Mouse (Mus musculus) stomach, postnatal 0 days (tissue): ENCODE data around the gene Gm45062. TPM values are rescaled to one million over a fixed set of nuclear protein-coding genes. Genes with fewer than 3 reads are reported as not detected.

Experiments
- ATAC-seq: fragments of 200-750 bp; cut with Nextera tagmentation; 2 replicates; pipeline ENCODE4 v1.8.0; 2017; ENCODE audit not compliant: low FRiP score, low TSS enrichment
- DNase-seq: peaks from one replicate; pipeline ENCODE4 v3.0.0-alpha.2; 2016; ENCODE audit warnings: low spot score
- H3K27ac ChIP-seq: fragments of 300-500 bp; sonication (generic); replicated peaks from 2 replicates; pipeline ENCODE4 v1.5.1; 2014; ENCODE audit warnings: mild to moderate bottlenecking, control low read depth
- H3K27me3 ChIP-seq: fragments of 300-500 bp; sonication (generic); 2 replicates; pipeline ENCODE4 v1.6.1; 2014; ENCODE audit warnings: low read length; ENCODE audit not compliant: control insufficient read depth, insufficient read depth
- H3K36me3 ChIP-seq: fragments of 300-500 bp; sonication (generic); 2 replicates; pipeline ENCODE4 v1.6.1; 2014; ENCODE audit warnings: low read length, mixed read lengths; ENCODE audit not compliant: control insufficient read depth, insufficient read depth
- H3K4me1 ChIP-seq: fragments of 300-500 bp; sonication (generic); replicated peaks from 2 replicates; pipeline ENCODE4 v1.6.1; 2014; ENCODE audit warnings: antibody characterized with exemption; ENCODE audit not compliant: control insufficient read depth, insufficient read depth
- H3K4me2 ChIP-seq: fragments of 300-500 bp; sonication (generic); replicated peaks from 2 replicates; pipeline ENCODE4 v1.6.1; 2014; ENCODE audit warnings: low read depth, mild to moderate bottlenecking, control low read depth, moderate library complexity
- H3K4me3 ChIP-seq: fragments of 300-500 bp; sonication (generic); 2 replicates; pipeline ENCODE4 v1.5.1; 2014; ENCODE audit warnings: low read depth, low read length, control low read depth
- H3K9ac ChIP-seq: fragments of 300-500 bp; sonication (generic); 2 replicates; pipeline ENCODE4 v1.6.1; 2014; ENCODE audit warnings: mild to moderate bottlenecking, low read length, control low read depth, mixed read lengths
- H3K9me3 ChIP-seq: fragments of 300-500 bp; sonication (generic); 2 replicates; pipeline ENCODE4 v1.6.1; 2016; ENCODE audit warnings: low read length; ENCODE audit not compliant: control insufficient read depth
- CTCF ChIP-seq: IDR thresholded peaks from 2 replicates; pipeline ENCODE4 v1.5.1; 2016; ENCODE audit warnings: antibody characterized with exemption, low read depth, mild to moderate bottlenecking, moderate library complexity
- EP300 ChIP-seq: optimal IDR thresholded peaks from 2 replicates; pipeline ENCODE3; 2016; ENCODE audit warnings: antibody characterized with exemption
- WGBS: fragments of 180-500 bp; shearing (Covaris S2); extraction: QIAGEN DNeasy Blood & Tissue Kit; methylation state at CpG from one replicate; pipeline ENCODE4 v1.1.7; 2014; 5-methylcytosine and 5-hydroxymethylcytosine counted together
- polyA plus RNA-seq: library from polyadenylated mRNA; unstranded; fragments of >200 nt; fragmentation: Nextera tagmentation; extraction: Ambion mirVana; gene quantifications from 2 replicates; pipeline ENCODE4 v1.2.1, GENCODE M21; 2015

Gene Gm45062
- polyA plus RNA-seq, 1 experiment from 2014 or later: 1.9 TPM

DNA sequence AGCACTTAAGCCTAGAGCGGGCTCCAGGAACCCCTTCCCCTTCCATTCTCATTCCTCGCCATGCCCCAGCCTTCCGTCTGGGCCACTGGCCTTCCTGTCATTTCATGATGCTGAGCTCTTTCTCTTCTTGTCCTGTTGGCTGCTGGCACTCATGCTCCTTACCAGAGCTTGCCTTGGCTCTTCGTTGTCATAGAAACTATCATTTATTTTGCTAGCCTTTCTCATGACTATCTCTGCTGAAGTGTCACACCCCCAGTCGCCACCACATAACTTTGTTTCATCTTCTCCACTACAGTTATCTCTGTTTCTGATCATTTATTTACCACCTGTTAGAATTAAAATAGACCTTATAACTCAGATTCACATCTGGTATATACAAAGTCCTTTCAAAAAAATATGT, 117.1 kb downstream of the Gm45062 start:
- H3K4me2 ChIP-seq: no peak overlapping the region
- WGBS: 93% methylated on average over 5 of the region's 5 CpGs
- H3K9me3 ChIP-seq: no peaks in the 10 kb centered on the region
- H3K27ac ChIP-seq: no peak overlapping the region
- H3K9ac ChIP-seq: no peak overlapping the region
- H3K4me3 ChIP-seq: no peak overlapping the region
- no peaks in the 10 kb centered on the region for H3K36me3 ChIP-seq
- TF ChIP-seq EP300: no peak
- no peak for TF ChIP-seq CTCF
- no peak for DNase-seq
- H3K27me3 ChIP-seq: no peaks in the 10 kb centered on the region
- H3K4me1 ChIP-seq: no peaks in the 10 kb centered on the region
- no peak for ATAC-seq

DNA sequence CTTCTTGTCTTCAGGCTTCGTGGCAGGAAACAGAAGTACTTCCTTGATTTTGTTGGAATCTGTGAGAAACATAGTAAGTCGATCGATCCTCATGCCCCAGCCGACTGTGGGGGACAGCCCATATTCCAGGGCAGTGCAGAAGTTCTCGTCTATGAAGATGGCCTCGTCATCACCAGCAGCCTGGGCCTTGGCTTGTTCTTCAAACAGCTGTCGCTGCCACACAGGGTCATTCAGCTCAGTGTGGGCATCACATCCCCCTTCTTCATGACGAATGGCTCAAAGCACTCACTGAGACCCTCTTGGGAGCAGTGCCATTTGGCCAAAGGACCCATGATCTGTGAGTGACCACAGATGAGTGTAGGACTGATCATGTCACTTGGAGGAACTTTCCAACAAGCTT, 118.4 kb downstream of the Gm45062 start:
- DNase-seq (no peak), ATAC-seq (no peak)
- Histone ChIP-seq H3K36me3 (no peaks in the 10 kb centered on the region), H3K27ac (no peak overlapping the region), H3K27me3 (no peaks in the 10 kb centered on the region), H3K4me2 (no peak overlapping the region), H3K9me3 (no peaks in the 10 kb centered on the region), H3K4me3 (no peak overlapping the region), H3K4me1 (no peaks in the 10 kb centered on the region), H3K9ac (no peak overlapping the region)
- 88% methylated on average over 8 of the region's 8 CpGs for WGBS
- TF ChIP-seq CTCF (no peak), EP300 (no peak)

DNA sequence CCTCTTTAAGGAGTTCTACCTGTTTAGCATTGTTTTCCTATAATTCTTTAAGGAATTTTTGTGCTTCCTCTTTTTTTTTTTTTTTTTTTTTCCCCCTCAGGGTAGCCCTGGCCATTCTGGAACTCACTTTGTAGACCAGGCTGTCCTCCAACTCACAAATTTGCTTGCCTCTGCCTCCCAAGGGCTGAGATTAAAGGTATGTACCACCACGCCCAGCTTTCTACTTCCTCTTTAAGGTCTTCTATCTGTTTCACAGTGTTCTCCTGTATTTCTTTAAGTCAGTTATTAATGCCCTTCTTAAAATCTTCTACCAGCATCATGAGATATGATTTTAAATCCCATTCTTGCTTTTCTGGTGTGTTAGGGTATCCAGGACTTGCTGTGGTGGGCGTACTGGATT, 130.1 kb downstream of the Gm45062 start:
- 97% methylated on average over 2 of the region's 2 CpGs for WGBS
- H3K4me2 ChIP-seq: no peak overlapping the region
- no peak for TF ChIP-seq EP300
- no peak for TF ChIP-seq CTCF
- no peaks in the 10 kb centered on the region for H3K27me3 ChIP-seq
- no peak for ATAC-seq
- no peak for DNase-seq
- no peak overlapping the region for H3K9ac ChIP-seq
- H3K4me3 ChIP-seq: no peak overlapping the region
- no peak overlapping the region for H3K27ac ChIP-seq
- no peaks in the 10 kb centered on the region for H3K9me3 ChIP-seq
- no peaks in the 10 kb centered on the region for H3K4me1 ChIP-seq
- H3K36me3 ChIP-seq: no peaks in the 10 kb centered on the region

DNA sequence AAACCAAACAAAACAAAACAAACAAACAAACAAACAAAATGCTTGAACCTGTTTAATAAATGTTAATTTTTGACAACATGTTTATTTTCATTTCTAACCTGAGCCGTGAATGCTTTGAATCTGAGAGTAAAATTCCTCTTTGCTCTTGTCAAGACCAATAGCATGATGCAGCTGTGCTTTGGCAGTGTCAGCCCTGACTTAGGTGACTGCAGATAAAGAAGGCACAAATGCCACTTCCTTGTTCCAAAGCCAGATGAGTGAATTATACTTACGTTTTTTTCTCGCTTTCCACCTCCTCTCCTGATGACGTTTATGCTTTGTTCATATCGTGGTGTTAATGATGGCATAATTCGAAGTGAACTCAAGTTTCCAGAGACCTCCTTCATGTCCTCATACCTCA, 131.0 kb downstream of the Gm45062 start:
- 87% methylated on average over 6 of the region's 6 CpGs for WGBS
- no peaks in the 10 kb centered on the region for H3K36me3 ChIP-seq
- H3K9me3 ChIP-seq: no peaks in the 10 kb centered on the region
- no peak for TF ChIP-seq EP300
- TF ChIP-seq CTCF: no peak
- H3K9ac ChIP-seq: no peak overlapping the region
- no peaks in the 10 kb centered on the region for H3K27me3 ChIP-seq
- DNase-seq (no peak), ATAC-seq (no peak)
- no peak overlapping the region for H3K4me2 ChIP-seq
- no peak overlapping the region for H3K27ac ChIP-seq
- H3K4me3 ChIP-seq: no peak overlapping the region
- H3K4me1 ChIP-seq: no peaks in the 10 kb centered on the region

DNA sequence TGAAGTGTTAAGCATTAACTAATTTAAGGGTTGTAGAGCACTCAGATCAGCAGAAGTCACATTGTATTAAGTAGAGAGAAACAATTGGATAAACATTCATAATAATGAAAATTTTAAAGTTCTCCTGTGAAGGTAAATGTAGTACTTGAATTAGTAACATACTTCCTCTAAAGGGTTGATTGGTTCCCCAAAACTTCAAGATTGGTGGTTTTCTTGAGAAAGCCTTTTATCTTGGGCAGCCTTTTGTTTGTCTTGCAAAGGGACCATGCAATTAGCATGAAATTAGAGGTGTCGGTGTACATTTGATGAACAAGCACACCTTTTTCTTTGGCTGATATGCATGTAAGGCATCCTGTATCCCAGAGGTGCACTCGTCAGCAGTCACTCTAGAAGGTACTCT, 131.7 kb downstream of the Gm45062 start:
- 93% methylated on average over 2 of the region's 2 CpGs for WGBS
- H3K9me3 ChIP-seq: no peaks in the 10 kb centered on the region
- TF ChIP-seq EP300 (no peak), CTCF (no peak)
- H3K4me1 ChIP-seq: no peaks in the 10 kb centered on the region
- DNase-seq (no peak), ATAC-seq (no peak)
- no peaks in the 10 kb centered on the region for H3K27me3 ChIP-seq
- H3K4me3 ChIP-seq: no peak overlapping the region
- no peak overlapping the region for H3K27ac ChIP-seq
- H3K9ac ChIP-seq: no peak overlapping the region
- no peaks in the 10 kb centered on the region for H3K36me3 ChIP-seq
- H3K4me2 ChIP-seq: no peak overlapping the region

DNA sequence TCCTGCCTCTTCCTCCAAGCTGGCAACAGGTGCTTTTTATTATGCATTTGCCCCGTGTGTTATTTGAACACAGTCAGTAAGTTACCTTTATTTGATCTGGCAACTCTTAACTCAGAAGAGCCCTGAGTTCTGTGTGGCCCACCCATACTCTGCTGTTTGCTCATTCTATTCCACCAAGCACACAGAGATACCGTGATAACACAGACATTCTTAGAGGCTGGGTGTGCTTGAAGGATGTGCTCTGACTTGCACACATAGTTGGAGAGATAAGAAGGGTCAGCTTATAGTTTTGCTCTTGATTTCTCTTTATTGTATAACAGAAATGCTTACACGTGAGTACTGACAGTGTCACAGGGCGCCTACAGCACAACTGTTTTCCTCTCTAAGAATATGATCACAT, 133.8 kb downstream of the Gm45062 start:
- H3K9me3 ChIP-seq: no peaks in the 10 kb centered on the region
- H3K27me3 ChIP-seq: no peaks in the 10 kb centered on the region
- H3K4me2 ChIP-seq: no peak overlapping the region
- TF ChIP-seq CTCF: no peak
- TF ChIP-seq EP300: no peak
- WGBS: 53% methylated on average over 4 of the region's 4 CpGs
- ATAC-seq (no peak), DNase-seq (no peak)
- H3K4me1 ChIP-seq: no peaks in the 10 kb centered on the region
- H3K36me3 ChIP-seq: no peaks in the 10 kb centered on the region
- H3K9ac ChIP-seq: no peak overlapping the region
- H3K27ac ChIP-seq: no peak overlapping the region
- H3K4me3 ChIP-seq: no peak overlapping the region
